Mouse (Mus musculus): ENCODE measurements around the gene AI413582.

- TF ChIP-seq POLR2A (IDR thresholded peaks at IDR 0.05; ENCODE audit: control insufficient read depth in 1 of 2, insufficient read depth in 1 of 2, low read depth in 1 of 2, low read length in 2 of 2, poor library complexity in 1 of 2) (no peak), CTCF (IDR thresholded peaks at IDR 0.05 in 2 of 3, conservative IDR thresholded peaks at IDR 0.05 in 1 of 3; ENCODE audit: control insufficient read depth in 1 of 3, insufficient read depth in 1 of 3, low read depth in 2 of 3, low read length in 3 of 3, poor library complexity in 1 of 3, severe bottlenecking in 1 of 3) (no peak), POLR2AphosphoS2 (IDR thresholded peaks at IDR 0.05; ENCODE audit: low read length) (no peak), RCOR1 (IDR thresholded peaks at IDR 0.05; ENCODE audit: low read depth, low read length) (no peak), E2F4 (IDR thresholded peaks at IDR 0.05; ENCODE audit: borderline replicate concordance, low read depth, low read length) (no peak), SIN3A (IDR thresholded peaks at IDR 0.05; ENCODE audit: low read length) (no peak), CHD2 (IDR thresholded peaks at IDR 0.05; ENCODE audit: low read length) (no peak), CHD1 (IDR thresholded peaks at IDR 0.05; ENCODE audit: low read depth, low read length) (no peak), POLR2AphosphoS5 (IDR thresholded peaks at IDR 0.05; ENCODE audit: borderline replicate concordance, low read depth, low read length) (no peak), SMC3 (IDR thresholded peaks at IDR 0.05; ENCODE audit: low read depth, low read length) (no peak), EP300 (IDR thresholded peaks at IDR 0.05; ENCODE audit: low read depth in 1 of 2, low read length in 2 of 2) (no peak), NELFE (IDR thresholded peaks at IDR 0.05; ENCODE audit: low read depth, low read length) (no peak), HCFC1 (IDR thresholded peaks at IDR 0.05; ENCODE audit: low read depth, low read length) (no peak), ZMIZ1 (IDR thresholded peaks at IDR 0.05; ENCODE audit: low read depth, low read length) (no peak)
Measured at GRCm38 (mm10) chr17:27587252-27587651, 21.7 kb upstream of the AI413582 start.
